Mouse (Mus musculus) layer of hippocampus, adult 9-10 months (tissue): Measurements from ENCODE around the gene Abca8b.
A peak's percentile ranks its signal among the peaks of the same experiment; 100 is the strongest.
"Not testable (repeated sequence)": the region's sequence is repeated elsewhere in the genome, so short reads cannot be mapped to it uniquely, and the experiment has no call there.

Experiments
- DNase-seq: peaks from one replicate; pipeline ENCODE4 v3.0.0; 2022; ENCODE audit warnings: low spot score

Abca8b gene

GRCm38 (mm10) chr11:109995624-109996023 is at the start of gene Abca8b:
Gene Abca8b (minus strand): TSS chr11:109995845.
- peak; percentile 55 for DNase-seq

- DNase-seq = no peak
Observed at GRCm38 (mm10) chr11:110037795-110038194, 42.1 kb upstream of the Abca8b start.

GRCm38 (mm10) chr11:110028913-110029695 is 33.5 kb upstream of the Abca8b start:
- no peak for DNase-seq

- DNase-seq = no peak
Observed at GRCm38 (mm10) chr11:110010836-110011546, 15.3 kb upstream of the Abca8b start.

- DNase-seq = peak; percentile 35
Observed at GRCm38 (mm10) chr11:109995013-109995412, 632 bp downstream of the Abca8b start.

GRCm38 (mm10) chr11:109994014-109994413 is 1.6 kb downstream of the Abca8b start:
- no peak for DNase-seq

GRCm38 (mm10) chr11:109991270-109991669 is 4.4 kb downstream of the Abca8b start:
- DNase-seq = no peak

GRCm38 (mm10) chr11:109990256-109990655 is 5.4 kb downstream of the Abca8b start:
- DNase-seq = no peak

- no peak for DNase-seq
Observed at GRCm38 (mm10) chr11:109988164-109988563, 7.5 kb downstream of the Abca8b start.

GRCm38 (mm10) chr11:109987460-109988072 is 8.1 kb downstream of the Abca8b start:
- not testable (repeated sequence) for DNase-seq

- DNase-seq = no peak
Observed at GRCm38 (mm10) chr11:109981872-109982271, 13.8 kb downstream of the Abca8b start.

GRCm38 (mm10) chr11:109970521-109970920 is 25.1 kb downstream of the Abca8b start:
- no peak for DNase-seq

GRCm38 (mm10) chr11:109961495-109962492 is 33.9 kb downstream of the Abca8b start:
- no peak for DNase-seq

GRCm38 (mm10) chr11:109955185-109955584 is 40.5 kb downstream of the Abca8b start:
- no peak for DNase-seq

- no peak for DNase-seq
Observed at GRCm38 (mm10) chr11:109936915-109937314, 58.7 kb downstream of the Abca8b start.

GRCm38 (mm10) chr11:109933207-109933606 is 62.4 kb downstream of the Abca8b start:
- DNase-seq = not testable (repeated sequence)

GRCm38 (mm10) chr11:109928489-109928888 is 67.2 kb downstream of the Abca8b start:
- DNase-seq = no peak

- DNase-seq = no peak
Observed at GRCm38 (mm10) chr11:109926718-109927680, 68.6 kb downstream of the Abca8b start.

- DNase-seq = no peak
Observed at GRCm38 (mm10) chr11:109922236-109922635, 73.4 kb downstream of the Abca8b start.

- DNase-seq = no peak
Observed at GRCm38 (mm10) chr11:109919480-109919879, 76.2 kb downstream of the Abca8b start.
